Mouse (Mus musculus): ENCODE measurements at regions not wholly inside any gene's neighbourhood (a gene's known extent, or its start where the extent isn't known, plus 50 kb on each side); places are given as distances from the start of the nearest gene placed in this dataset.
A peak's percentile ranks its signal among the peaks of the same experiment; 100 is the strongest.

- peak; percentile 71 for DNase-seq (ENCODE audit: low read depth, low spot score)
Measured at GRCm38 (mm10) chrX:51913247-51913646, 59.3 kb downstream of the 1700080O16Rik start.

- DNase-seq (ENCODE audit: low read depth, low spot score): peak; percentile 42
Measured at GRCm38 (mm10) chrX:51911566-51911965, 61.0 kb downstream of the 1700080O16Rik start.

GRCm38 (mm10) chrX:51910576-51910975, 62.0 kb downstream of the 1700080O16Rik start:
- no peak for DNase-seq (ENCODE audit: low read depth, low spot score)

GRCm38 (mm10) chrX:51898445-51898844, 74.1 kb downstream of the 1700080O16Rik start:
- DNase-seq (ENCODE audit: low read depth, low spot score): no peak

GRCm38 (mm10) chrX:51897059-51897458, 75.5 kb downstream of the 1700080O16Rik start:
- peak; percentile 55 for DNase-seq (ENCODE audit: low read depth, low spot score)

GRCm38 (mm10) chrX:51895646-51896190, 76.9 kb downstream of the 1700080O16Rik start:
- no peak for DNase-seq (ENCODE audit: low read depth, low spot score)

GRCm38 (mm10) chrX:51892716-51893115, 79.9 kb downstream of the 1700080O16Rik start:
- no peak for DNase-seq (ENCODE audit: low read depth, low spot score)

GRCm38 (mm10) chrX:51886129-51886528, 85.1 kb upstream of the Usp26 start:
- DNase-seq (ENCODE audit: low read depth, low spot score): no peak
